In the genomic region with DNA sequence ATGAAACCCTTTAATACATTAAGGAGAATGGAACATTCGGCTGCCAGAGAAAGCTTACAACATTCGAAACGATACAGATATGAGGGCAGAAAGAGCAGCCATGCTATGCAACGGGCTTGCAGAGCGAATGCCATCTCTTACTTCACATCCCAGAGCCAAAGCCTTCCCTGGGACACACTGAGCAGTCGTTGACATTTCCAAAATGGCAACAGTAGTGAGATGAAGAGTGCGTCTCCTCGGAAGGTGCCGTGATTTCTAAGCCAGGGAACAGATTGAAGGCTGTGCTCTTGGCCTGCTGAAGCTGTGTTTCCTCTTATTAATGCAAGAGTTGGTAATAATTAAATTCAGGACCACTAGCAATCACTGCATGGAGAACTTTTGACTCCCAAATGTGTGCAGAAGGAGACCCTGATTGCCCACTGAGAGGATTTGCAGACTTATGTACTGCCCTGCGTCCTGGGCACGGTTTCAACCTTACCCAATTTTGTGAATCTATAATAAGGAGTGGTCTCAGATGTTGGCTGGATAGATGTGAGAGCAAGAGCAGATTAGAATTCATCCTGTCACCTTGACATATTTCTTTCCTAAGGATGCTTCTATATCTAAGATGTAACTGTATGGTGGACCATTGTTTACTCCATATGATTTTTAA, we compare ENCODE assay signal across 27 mouse cellular contexts.
"Had no signal": no experiment of that assay in that cellular context is flagged by ENCODE, and none has a peak within 500 bp of the region (broad histone marks: within the 10 kb centered on the region; RNA-seq: fewer than 3 reads in every experiment).

No protein-coding gene starts in this region.

- H3K9me3 ChIP-seq: embryonic facial prominence, embryonic 10.5 days; embryonic facial prominence, embryonic 12.5 days; embryonic facial prominence, embryonic 13.5 days; embryonic facial prominence, embryonic 15.5 days; forebrain, embryonic 12.5 days; forebrain, embryonic 13.5 days; forebrain, embryonic 15.5 days; heart, embryonic 10.5 days; heart, embryonic 12.5 days; heart, embryonic 13.5 days had no signal

- ATAC-seq: forebrain, embryonic 13.5 days; forebrain, embryonic 15.5 days had no signal

- H3K27ac ChIP-seq: embryonic facial prominence, embryonic 10.5 days; embryonic facial prominence, embryonic 12.5 days; embryonic facial prominence, embryonic 13.5 days; embryonic facial prominence, embryonic 15.5 days; forebrain, embryonic 12.5 days; forebrain, embryonic 13.5 days; forebrain, embryonic 15.5 days; gastrocnemius, adult 2 months; heart, adult 2 months; heart, embryonic 10.5 days; heart, embryonic 13.5 days had no signal

- H3K4me1 ChIP-seq: embryonic facial prominence, embryonic 10.5 days; embryonic facial prominence, embryonic 12.5 days; embryonic facial prominence, embryonic 15.5 days; forebrain, embryonic 12.5 days; forebrain, embryonic 13.5 days; forebrain, embryonic 15.5 days; heart, embryonic 10.5 days; heart, embryonic 12.5 days; heart, embryonic 13.5 days had no signal

- H3K27me3 ChIP-seq: embryonic facial prominence, embryonic 12.5 days; embryonic facial prominence, embryonic 13.5 days; embryonic facial prominence, embryonic 15.5 days; forebrain, embryonic 12.5 days; forebrain, embryonic 13.5 days; forebrain, embryonic 15.5 days; heart, embryonic 12.5 days; heart, embryonic 13.5 days had no signal

- DNase-seq: cerebellum, adult 2 months; cerebellum, adult 8-10 months; cerebellum, adult 9-10 months; cerebellum, adult 9-11 months; cerebellum, postnatal 25 days; cerebellum, postnatal 36 days; embryo, embryonic 11 days; gastrocnemius, adult 2 months; gastrocnemius, postnatal 10 days; gastrocnemius, postnatal 14 days; gastrocnemius, postnatal 25 days; gastrocnemius, postnatal 36 days; heart, adult 11 months; heart, adult 18-20 months; heart, adult 2 months had no signal

- H3K4me2 ChIP-seq: embryonic facial prominence, embryonic 12.5 days; embryonic facial prominence, embryonic 13.5 days; embryonic facial prominence, embryonic 15.5 days; forebrain, embryonic 12.5 days; forebrain, embryonic 13.5 days; forebrain, embryonic 15.5 days; heart, embryonic 11.5 days; heart, embryonic 12.5 days; heart, embryonic 13.5 days had no signal

- H3K36me3 ChIP-seq: embryonic facial prominence, embryonic 10.5 days; embryonic facial prominence, embryonic 12.5 days; embryonic facial prominence, embryonic 13.5 days; embryonic facial prominence, embryonic 15.5 days; forebrain, embryonic 12.5 days; forebrain, embryonic 15.5 days; heart, embryonic 10.5 days; heart, embryonic 12.5 days; heart, embryonic 13.5 days had no signal

- H3K9ac ChIP-seq: embryonic facial prominence, embryonic 12.5 days; embryonic facial prominence, embryonic 13.5 days; embryonic facial prominence, embryonic 15.5 days; forebrain, embryonic 12.5 days; forebrain, embryonic 13.5 days; forebrain, embryonic 15.5 days; heart, embryonic 12.5 days; heart, embryonic 13.5 days had no signal

- H3K4me3 ChIP-seq: embryonic facial prominence, embryonic 10.5 days; embryonic facial prominence, embryonic 12.5 days; embryonic facial prominence, embryonic 13.5 days; embryonic facial prominence, embryonic 15.5 days; erythroblast, embryonic 14.5 days; forebrain, embryonic 12.5 days; forebrain, embryonic 13.5 days; forebrain, embryonic 15.5 days; gastrocnemius, adult 2 months; heart, adult 2 months; heart, embryonic 10.5 days; heart, embryonic 12.5 days; heart, embryonic 13.5 days had no signal
